Mouse (Mus musculus): Measurements from ENCODE around the gene Sc5d.

- TF ChIP-seq CTCF (IDR thresholded peaks at IDR 0.05; ENCODE audit: extremely low read depth, insufficient read depth, insufficient read length, insufficient replicate concordance) (no peak), POLR2A (IDR thresholded peaks at IDR 0.05; ENCODE audit: low read depth, low read length) (no peak)
Measured at GRCm38 (mm10) chr9:42277162-42277561, 13.1 kb upstream of the Sc5d start.
